Mouse (Mus musculus) intestine, embryonic 14.5 days (tissue): ENCODE data around the gene Nfatc2. TPM values are rescaled to one million over a fixed set of nuclear protein-coding genes. Genes with fewer than 3 reads are reported as not detected.

Experiments used
- ATAC-seq: fragments of 200-750 bp; cut with Nextera tagmentation; replicated peaks from 2 replicates; pipeline ENCODE4 v1.8.0; 2017; ENCODE audit warnings: low read depth, moderate number of reproducible peaks, moderate TSS enrichment, moderate library complexity; ENCODE audit not compliant: low FRiP score, low TSS enrichment
- DNase-seq: peaks from one replicate; pipeline ENCODE4 v3.0.0-alpha.2; 2018; ENCODE audit warnings: low spot score
- H3K27ac ChIP-seq: fragments of 300-500 bp; sonication (generic); 2 replicates; pipeline ENCODE4 v1.5.1; 2014; ENCODE audit warnings: low read depth, mild to moderate bottlenecking, control low read depth
- H3K27me3 ChIP-seq: fragments of 300-500 bp; sonication (generic); replicated peaks from 2 replicates; pipeline ENCODE4 v1.6.1; 2014; ENCODE audit warnings: low read length, control low read depth; ENCODE audit not compliant: control insufficient read depth, insufficient read depth
- H3K36me3 ChIP-seq: fragments of 300-500 bp; sonication (generic); 2 replicates; pipeline ENCODE4 v1.6.1; 2014; ENCODE audit warnings: low read length, control low read depth; ENCODE audit not compliant: control insufficient read depth, insufficient read depth
- H3K4me1 ChIP-seq: fragments of 300-500 bp; sonication (generic); replicated peaks from 2 replicates; pipeline ENCODE4 v1.6.1; 2014; ENCODE audit warnings: low read length, control low read depth, mixed read lengths; ENCODE audit not compliant: control insufficient read depth, insufficient read depth
- H3K4me2 ChIP-seq: fragments of 300-500 bp; sonication (generic); 2 replicates; pipeline ENCODE4 v1.6.1; 2014; ENCODE audit warnings: low read length
- H3K4me3 ChIP-seq: fragments of 300-500 bp; sonication (generic); 2 replicates; pipeline ENCODE4 v1.5.1; 2014; ENCODE audit warnings: low read depth, low read length, control low read depth, mixed read lengths
- H3K9ac ChIP-seq: fragments of 300-500 bp; sonication (generic); 2 replicates; pipeline ENCODE4 v1.6.1; 2014; ENCODE audit warnings: mild to moderate bottlenecking, low read length
- H3K9me3 ChIP-seq: fragments of 300-500 bp; sonication (generic); 2 replicates; pipeline ENCODE4 v1.6.1; 2016; ENCODE audit warnings: low read length, control low read depth; ENCODE audit not compliant: control insufficient read depth
- WGBS: fragments of 180-500 bp; shearing (Covaris S2); extraction: QIAGEN DNeasy Blood & Tissue Kit; methylation state at CpG from one replicate; pipeline ENCODE4 v1.1.7; 2014; 5-methylcytosine and 5-hydroxymethylcytosine counted together
- polyA plus RNA-seq: library from polyadenylated mRNA; unstranded; fragments of >200 nt; fragmentation: Nextera tagmentation; extraction: Ambion mirVana; gene quantifications from 2 replicates; pipeline ENCODE4 v1.2.1, GENCODE M21; 2014

Nfatc2 gene
- polyA plus RNA-seq, 1 experiment from 2014 or later = 2.3 TPM

DNA sequence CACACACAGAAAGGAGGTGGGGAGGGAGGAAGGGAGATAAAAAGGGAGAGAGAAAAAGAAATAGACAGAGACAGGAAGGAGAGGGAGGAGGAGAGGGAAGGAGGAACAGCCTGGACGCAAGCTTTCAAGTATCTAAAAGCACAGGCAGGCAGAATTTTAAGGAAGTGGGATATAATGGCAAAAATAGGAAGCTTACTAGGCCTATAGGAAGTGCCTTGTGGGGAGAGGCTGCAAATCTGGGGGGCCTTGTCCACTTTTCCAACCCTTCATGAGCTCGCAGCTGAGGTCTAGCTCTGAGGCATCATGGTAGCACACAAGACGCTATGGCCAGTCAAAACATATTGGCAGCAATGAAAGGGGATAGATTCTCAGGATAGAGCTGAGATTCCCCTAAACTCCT, 22.3 kb downstream of the Nfatc2 start:
- no peak for ATAC-seq
- Histone ChIP-seq H3K27ac (no peak overlapping the region), H3K36me3 (no peaks in the 10 kb centered on the region), H3K4me2 (no peak overlapping the region), H3K9me3 (no peaks in the 10 kb centered on the region), H3K9ac (no peak overlapping the region), H3K4me3 (no peak overlapping the region), H3K4me1 (peaks cover 46% of the 10 kb centered on the region), H3K27me3 (no peaks in the 10 kb centered on the region)
- 79% methylated on average over 3 of the region's 3 CpGs for WGBS
- no peak for DNase-seq

DNA sequence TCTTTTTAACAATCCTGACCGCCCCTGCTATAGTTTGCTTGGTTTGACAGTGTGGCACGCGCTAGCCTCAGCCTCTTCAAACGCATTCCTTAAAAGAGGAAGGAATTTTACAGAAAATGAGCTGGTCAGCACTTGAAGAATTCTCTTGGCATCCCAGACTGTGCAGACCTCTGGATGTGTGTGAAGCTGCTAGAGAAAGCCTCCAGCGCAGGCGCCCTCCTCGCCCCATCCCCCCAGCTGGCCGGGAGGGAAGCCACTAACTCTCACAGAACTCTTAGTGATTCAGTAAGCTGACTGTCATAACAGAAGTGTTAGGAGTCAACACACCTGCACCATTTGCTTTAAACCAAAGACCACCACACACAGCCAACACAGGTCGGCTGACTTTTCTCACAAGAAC, 23.3 kb downstream of the Nfatc2 start:
- Histone ChIP-seq H3K4me2 (no peak overlapping the region), H3K4me1 (peaks cover 46% of the 10 kb centered on the region), H3K9me3 (no peaks in the 10 kb centered on the region), H3K27me3 (no peaks in the 10 kb centered on the region), H3K4me3 (no peak overlapping the region), H3K36me3 (no peaks in the 10 kb centered on the region), H3K9ac (0 out of 2 replicates have a peak overlapping the region, but pooled peaks have one; percentile 13), H3K27ac (peak overlapping the region; percentile 62; the same call in 1 of the 2 replicates)
- DNase-seq (no peak), ATAC-seq (peak; percentile 32; the same call in 1 of the 2 replicates)
- WGBS = 38% methylated on average over 9 of the region's 9 CpGs

DNA sequence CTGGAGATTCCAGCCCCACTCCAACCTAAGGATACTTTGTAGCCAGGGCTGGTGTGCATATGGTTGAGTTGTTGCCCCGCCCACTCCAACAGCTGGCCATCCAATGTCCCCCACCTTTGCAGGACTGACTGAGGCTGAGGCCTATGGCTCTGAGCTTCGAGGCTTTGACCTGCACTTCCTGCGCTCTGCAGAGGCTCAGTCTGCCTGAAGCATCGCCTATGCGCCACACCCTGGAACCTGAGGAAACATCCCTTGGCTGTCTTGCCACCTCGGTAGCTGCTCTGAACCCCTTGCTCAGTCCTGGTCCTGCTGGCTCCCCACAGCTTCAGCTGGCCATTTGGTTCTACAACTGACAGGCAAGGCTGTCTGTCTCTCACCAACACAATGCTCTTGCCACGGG, 24.1 kb downstream of the Nfatc2 start:
- 55% methylated on average over 7 of the region's 7 CpGs for WGBS
- ATAC-seq = no peak; the same call in 1 of the 2 replicates
- Histone ChIP-seq H3K9ac (no peak overlapping the region), H3K27ac (peak overlapping the region; percentile 62; the same call in 1 of the 2 replicates), H3K9me3 (no peaks in the 10 kb centered on the region), H3K4me3 (no peak overlapping the region), H3K27me3 (no peaks in the 10 kb centered on the region), H3K4me1 (peaks cover 46% of the 10 kb centered on the region), H3K36me3 (no peaks in the 10 kb centered on the region), H3K4me2 (no peak overlapping the region)
- DNase-seq = no peak

DNA sequence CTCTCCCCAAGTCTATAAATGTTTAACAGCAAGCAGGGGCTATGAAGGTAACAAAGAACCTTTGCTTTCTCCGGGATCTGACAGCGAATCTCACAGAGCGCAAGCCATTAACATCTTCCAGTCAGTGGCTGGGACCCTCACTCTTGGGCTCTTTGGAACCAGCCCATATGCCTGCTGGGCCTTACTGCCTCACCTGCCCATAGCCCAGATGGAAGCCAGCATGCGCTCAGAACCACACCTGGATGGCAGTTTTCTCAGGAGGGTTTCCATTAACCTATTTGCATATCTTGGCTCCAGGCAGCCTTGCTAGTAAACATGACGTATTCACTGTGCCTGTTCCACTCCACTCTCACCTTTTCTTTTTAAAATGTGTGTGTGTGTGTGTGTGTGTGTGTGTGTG, 25.6 kb downstream of the Nfatc2 start:
- 55% methylated on average over 5 of the region's 5 CpGs for WGBS
- Histone ChIP-seq H3K9me3 (0 out of 2 replicates have a peak, but pooled peaks cover 2% of the 10 kb centered on the region), H3K36me3 (no peaks in the 10 kb centered on the region), H3K4me2 (no peak overlapping the region), H3K27ac (peak overlapping the region; percentile 14; the same call in 1 of the 2 replicates), H3K4me3 (no peak overlapping the region), H3K4me1 (peaks cover 42% of the 10 kb centered on the region), H3K9ac (no peak overlapping the region), H3K27me3 (no peaks in the 10 kb centered on the region)
- ATAC-seq = no peak
- no peak for DNase-seq

DNA sequence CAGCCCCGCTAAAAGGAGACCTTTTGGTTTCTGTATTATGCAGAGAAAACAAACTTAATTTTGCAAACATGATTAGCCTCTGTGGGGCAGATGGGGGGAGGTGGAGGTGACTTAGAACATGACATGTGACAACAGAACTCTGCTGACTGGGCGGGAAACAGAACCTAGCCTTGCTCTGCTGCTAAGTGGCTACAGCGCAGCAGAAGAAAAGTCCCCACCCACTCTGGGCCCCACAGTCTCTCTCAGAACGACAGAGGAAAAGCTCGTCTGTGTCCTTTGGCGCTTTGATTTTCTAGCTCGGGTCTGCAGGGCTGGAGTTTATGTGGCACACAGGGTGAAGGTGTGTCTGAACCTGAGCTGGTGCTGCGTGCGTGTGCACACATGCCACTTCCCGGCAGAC, 26.5 kb downstream of the Nfatc2 start:
- WGBS = 39% methylated on average over 10 of the region's 10 CpGs
- H3K9ac ChIP-seq = no peak overlapping the region

DNA sequence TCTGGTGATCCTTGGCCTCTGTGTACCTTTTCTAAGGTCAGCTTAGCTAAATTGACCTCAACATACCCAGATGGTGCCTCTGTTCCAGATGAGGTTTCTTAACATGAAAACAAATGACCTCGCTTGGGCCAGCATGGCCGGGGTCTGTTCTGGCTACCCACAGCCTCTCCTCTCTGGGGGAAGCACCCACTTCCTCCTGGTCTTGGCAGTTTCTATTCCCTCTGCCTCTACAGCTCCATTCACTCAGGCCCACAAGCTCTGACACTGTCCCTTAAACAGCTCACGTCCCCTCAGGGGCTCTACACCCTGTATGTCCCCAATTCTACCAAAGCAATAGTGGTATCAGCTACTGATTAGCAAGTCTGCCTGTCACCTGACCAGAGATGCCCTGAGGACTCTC, 27.6 kb downstream of the Nfatc2 start:
- ATAC-seq (no peak), DNase-seq (no peak)
- Histone ChIP-seq H3K9me3 (0 out of 2 replicates have a peak, but pooled peaks cover 2% of the 10 kb centered on the region), H3K4me1 (peaks cover 25% of the 10 kb centered on the region), H3K36me3 (no peaks in the 10 kb centered on the region), H3K4me3 (no peak overlapping the region), H3K27me3 (no peaks in the 10 kb centered on the region), H3K9ac (no peak overlapping the region), H3K27ac (no peak overlapping the region), H3K4me2 (no peak overlapping the region)
- WGBS = 77% methylated on average over 3 of the region's 3 CpGs

More for the DNA sequence above, 26.5 kb downstream of the Nfatc2 start:
- no peaks in the 10 kb centered on the region for H3K36me3 ChIP-seq
- H3K4me1 ChIP-seq = peaks cover 33% of the 10 kb centered on the region
- ATAC-seq (no peak), DNase-seq (no peak)
- H3K4me2 ChIP-seq = 0 out of 2 replicates have a peak overlapping the region, but pooled peaks have one; percentile 1
- H3K27me3 ChIP-seq = no peaks in the 10 kb centered on the region
- peak overlapping the region; percentile 14; the same call in 1 of the 2 replicates for H3K27ac ChIP-seq
- no peak overlapping the region for H3K4me3 ChIP-seq
- 0 out of 2 replicates have a peak, but pooled peaks cover 2% of the 10 kb centered on the region for H3K9me3 ChIP-seq

DNA sequence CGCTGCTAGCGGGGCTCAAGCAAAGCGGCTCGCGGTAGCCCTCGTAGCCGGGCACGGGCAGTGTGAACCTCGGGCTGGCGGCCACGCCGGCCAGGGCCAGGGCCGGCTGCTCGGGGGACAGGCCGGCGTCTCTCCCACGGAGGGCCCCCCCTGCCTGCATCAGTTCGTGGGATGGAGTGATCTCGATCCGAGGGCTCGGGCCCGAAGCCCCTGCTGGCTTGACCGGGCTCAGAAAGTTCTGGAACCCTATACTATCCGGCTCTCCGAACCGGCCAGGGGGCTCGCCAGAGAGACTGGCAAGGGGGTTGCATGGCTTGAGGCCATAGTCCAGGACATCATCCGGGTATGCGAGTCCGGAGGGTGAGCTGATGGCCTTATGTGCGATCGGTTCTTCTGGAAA, 30.2 kb downstream of the Nfatc2 start:
- 96% methylated on average over 30 of the region's 32 CpGs for WGBS
- Histone ChIP-seq H3K36me3 (no peaks in the 10 kb centered on the region), H3K9me3 (0 out of 2 replicates have a peak, but pooled peaks cover 2% of the 10 kb centered on the region), H3K27me3 (no peaks in the 10 kb centered on the region), H3K9ac (no peak overlapping the region), H3K4me1 (peaks cover 7% of the 10 kb centered on the region), H3K4me2 (no peak overlapping the region), H3K27ac (no peak overlapping the region), H3K4me3 (no peak overlapping the region)
- DNase-seq (no peak), ATAC-seq (no peak)

DNA sequence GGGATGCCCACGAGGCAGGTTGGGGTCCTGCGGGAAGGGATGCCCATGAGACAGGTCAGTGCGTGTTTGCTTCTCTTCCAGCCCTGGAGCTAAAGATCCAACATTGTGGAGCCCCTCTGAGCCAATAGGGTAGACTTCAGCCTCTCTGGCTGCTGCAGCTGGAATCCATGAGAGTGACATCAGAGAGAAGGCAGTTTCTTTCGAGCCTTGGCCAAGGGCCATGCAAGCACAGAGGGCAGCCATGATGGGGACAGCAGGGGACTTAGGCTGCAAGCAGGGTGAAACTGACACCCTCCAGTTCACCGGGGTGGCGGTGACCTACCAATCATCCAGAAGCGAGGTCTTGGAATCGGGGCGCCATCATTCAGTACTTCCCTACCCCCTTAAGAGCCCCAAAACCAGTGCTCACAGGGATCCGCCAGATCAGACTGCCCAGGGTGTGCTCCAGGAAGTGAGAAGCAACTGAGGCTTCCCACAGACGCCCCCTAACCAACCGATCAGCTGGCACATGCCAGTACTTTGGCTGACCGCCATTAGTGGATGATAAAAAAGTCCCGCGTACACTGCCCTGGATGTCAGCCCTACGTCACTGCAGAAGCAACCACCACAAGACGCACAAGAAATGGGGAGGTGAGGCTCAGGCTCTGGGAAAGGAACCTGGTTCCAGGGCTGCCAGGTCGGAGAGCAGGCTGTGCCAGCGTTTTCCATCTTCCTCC, 35.8 kb downstream of the Nfatc2 start:
- 88% methylated on average over 19 of the region's 19 CpGs for WGBS
- Histone ChIP-seq H3K4me2 (no peak overlapping the region), H3K27ac (no peak overlapping the region), H3K9me3 (no peaks in the 10 kb centered on the region), H3K36me3 (no peaks in the 10 kb centered on the region), H3K4me1 (peaks cover 5% of the 10 kb centered on the region), H3K27me3 (no peaks in the 10 kb centered on the region), H3K9ac (no peak overlapping the region), H3K4me3 (no peak overlapping the region)
- ATAC-seq (no peak), DNase-seq (no peak)

DNA sequence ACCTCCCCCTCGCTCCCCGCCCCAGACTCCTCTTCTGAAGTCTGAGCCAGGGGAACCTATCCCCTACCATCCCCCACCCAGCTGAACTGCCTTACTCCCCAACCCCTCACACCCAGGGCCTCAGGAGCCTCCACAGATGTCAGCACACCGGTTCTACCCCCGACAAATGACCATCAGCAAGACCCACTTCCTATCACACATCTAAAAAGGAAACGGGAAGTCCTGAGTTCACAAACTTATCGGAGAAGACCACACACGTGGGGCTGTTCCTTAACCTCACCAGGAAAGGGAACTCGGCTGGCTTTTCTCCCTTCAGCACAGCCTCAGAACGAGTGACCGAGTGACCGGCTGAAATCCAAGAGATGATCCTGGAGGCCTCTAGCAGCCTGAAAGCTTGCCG, 38.3 kb downstream of the Nfatc2 start:
- DNase-seq (no peak), ATAC-seq (no peak)
- whole genome bisulfite sequencing = 27% methylated on average over 12 of the region's 12 CpGs
- H3K4me3 ChIP-seq = no peak overlapping the region
- no peaks in the 10 kb centered on the region for H3K27me3 ChIP-seq
- H3K4me2 ChIP-seq = no peak overlapping the region
- H3K36me3 ChIP-seq = no peaks in the 10 kb centered on the region
- H3K9ac ChIP-seq = no peak overlapping the region
- no peaks in the 10 kb centered on the region for H3K9me3 ChIP-seq
- H3K4me1 ChIP-seq = peaks cover 5% of the 10 kb centered on the region
- no peak overlapping the region for H3K27ac ChIP-seq
